Mouse (Mus musculus) fibroblast of lung, adult 2 months (primary cell): ENCODE measurements around the gene Olfr1053.
"Not testable (repeated sequence)": the region's sequence is repeated elsewhere in the genome, so short reads cannot be mapped to it uniquely, and the experiment has no call there.

Source experiments
- DNase-seq: peaks from one replicate; pipeline ENCODE4 v3.0.0-alpha.2; 2011; ENCODE audit warnings: low read depth

Olfr1053 gene

GRCm38 (mm10) chr2:86315184-86315583 is at the start of gene Olfr1053:
TSS of gene Olfr1053 (minus strand) at chr2:86315284.
- DNase-seq, result no peak

- no peak for DNase-seq
Measured at GRCm38 (mm10) chr2:86362369-86362768, 47.3 kb upstream of the Olfr1053 start, which contains the start of gene Olfr1056. TSS of gene Olfr1056 (minus strand) at chr2:86362469.

GRCm38 (mm10) chr2:86351751-86352150 is 36.7 kb upstream of the Olfr1053 start:
- not testable (repeated sequence) for DNase-seq

- no peak for DNase-seq
Measured at GRCm38 (mm10) chr2:86350184-86350583, 35.1 kb upstream of the Olfr1053 start, which contains the start of gene Olfr1055. TSS of gene Olfr1055 (minus strand) at chr2:86350284.

GRCm38 (mm10) chr2:86335333-86335732 is 20.2 kb upstream of the Olfr1053 start, which contains the start of gene Olfr1054:
TSS of gene Olfr1054 (minus strand) at chr2:86335433.
- DNase-seq, result no peak

- no peak for DNase-seq
Measured at GRCm38 (mm10) chr2:86292155-86292554, 22.9 kb downstream of the Olfr1053 start, which contains the start of gene Olfr1052. TSS of gene Olfr1052 (plus strand) at chr2:86292455.

GRCm38 (mm10) chr2:86278988-86279387 is 36.1 kb downstream of the Olfr1053 start, which contains the start of gene Olfr1051:
TSS of gene Olfr1051 (minus strand) at chr2:86279088.
- DNase-seq, result not testable (repeated sequence)
